Mouse (Mus musculus) hindbrain, postnatal 0 days (tissue): ENCODE measurements around the gene Sympk. TPM values are rescaled to one million over a fixed set of nuclear protein-coding genes. Genes with fewer than 3 reads are reported as not detected.

ENCODE experiments used
- ATAC-seq: fragments of 200-750 bp; cut with Nextera tagmentation; 2 replicates; pipeline ENCODE4 v1.8.0; 2017; ENCODE audit warnings: mild to moderate bottlenecking, moderate TSS enrichment, moderate library complexity
- DNase-seq: peaks from one replicate; pipeline ENCODE4 v3.0.0-alpha.2; 2015; ENCODE audit warnings: low spot score
- H3K27ac ChIP-seq: fragments of 300-500 bp; sonication (generic); 2 replicates; pipeline ENCODE4 v1.5.1; 2014; ENCODE audit warnings: mild to moderate bottlenecking
- H3K27me3 ChIP-seq: fragments of 300-500 bp; sonication (generic); 2 replicates; pipeline ENCODE4 v1.6.1; 2014; ENCODE audit warnings: low read length, mixed read lengths; ENCODE audit not compliant: insufficient read depth
- H3K36me3 ChIP-seq: fragments of 300-500 bp; sonication (generic); 2 replicates; pipeline ENCODE4 v1.6.1; 2014; ENCODE audit warnings: low read length, mixed read lengths; ENCODE audit not compliant: insufficient read depth
- H3K4me1 ChIP-seq: fragments of 300-500 bp; sonication (generic); 2 replicates; pipeline ENCODE4 v1.6.1; 2014; ENCODE audit warnings: antibody characterized with exemption, low read length, mixed read lengths; ENCODE audit not compliant: insufficient read depth
- H3K4me2 ChIP-seq: fragments of 300-500 bp; sonication (generic); 2 replicates; pipeline ENCODE4 v1.6.1; 2014; ENCODE audit warnings: low read depth, mild to moderate bottlenecking, low read length, moderate library complexity, mixed read lengths
- H3K4me3 ChIP-seq: fragments of 300-500 bp; sonication (generic); 2 replicates; pipeline ENCODE4 v1.5.1; 2014; ENCODE audit warnings: low read length
- H3K9ac ChIP-seq: fragments of 300-500 bp; sonication (generic); replicated peaks from 2 replicates; pipeline ENCODE4 v1.6.1; 2014; ENCODE audit warnings: mild to moderate bottlenecking, low read length, moderate library complexity, mixed read lengths
- H3K9me3 ChIP-seq: fragments of 300-500 bp; sonication (generic); 2 replicates; pipeline ENCODE4 v1.6.1; 2016; ENCODE audit warnings: low read length, mixed read lengths
- CTCF ChIP-seq: IDR thresholded peaks from 2 replicates; pipeline ENCODE4 v1.5.1; 2016; ENCODE audit warnings: antibody characterized with exemption, control low read depth, low read depth
- WGBS: fragments of 180-500 bp; shearing (Covaris S2); extraction: QIAGEN DNeasy Blood & Tissue Kit; methylation state at CpG from one replicate; pipeline ENCODE4 v1.1.7; 2014; 5-methylcytosine and 5-hydroxymethylcytosine counted together
- polyA plus RNA-seq: library from polyadenylated mRNA; unstranded; fragments of >200 nt; fragmentation: Nextera tagmentation; extraction: Ambion mirVana; gene quantifications from 2 replicates; pipeline ENCODE4 v1.2.1, GENCODE M21; 2015
- total RNA-seq: library from RNA; depleted of rRNA; stranded (reverse); fragments of >200 nt; gene quantifications from 2 replicates; pipeline ENCODE4 v1.2.3, GENCODE M21; 2014

The Sympk gene
- total and polyA plus RNA-seq, 2 experiments from 2014 or later: 19.2 to 85.4 TPM

DNA sequence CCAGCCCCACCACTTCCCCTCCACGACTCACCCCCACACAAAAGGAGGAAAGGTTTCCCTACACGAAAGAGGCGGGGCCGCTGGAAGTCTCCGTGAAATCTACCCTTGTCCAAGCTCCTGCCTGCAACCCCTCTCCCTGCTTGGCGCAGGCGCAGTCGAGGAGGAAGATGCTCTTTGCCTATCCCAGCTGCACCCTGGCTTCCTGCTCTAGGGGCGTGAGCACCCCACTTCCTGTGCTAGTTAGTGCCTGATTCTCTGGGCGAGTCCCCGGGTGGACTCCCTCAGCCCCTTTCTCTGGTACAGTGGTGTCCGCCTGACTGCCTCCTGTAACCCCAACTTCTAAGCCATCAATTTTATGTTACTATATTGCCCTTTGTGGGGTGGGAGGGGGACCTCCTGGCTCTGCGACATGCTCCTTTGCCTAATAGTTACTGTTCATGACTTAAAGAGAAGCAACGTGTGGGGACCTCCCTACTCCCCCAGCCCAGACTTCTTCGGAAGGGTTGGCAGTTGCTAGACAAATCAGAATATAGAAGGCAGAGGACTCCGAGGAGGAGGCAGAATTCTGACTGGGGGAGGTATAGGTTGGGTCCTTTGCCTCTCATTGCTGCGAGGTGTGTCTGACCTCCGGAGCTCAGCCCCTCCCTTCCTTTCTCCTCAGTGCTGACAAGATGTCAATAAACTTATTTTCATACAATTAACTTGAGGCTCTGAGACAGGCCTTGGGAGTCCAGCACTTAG lies 22.9 kb upstream of the Sympk start:
- H3K4me3 ChIP-seq: peak overlapping the region; percentile 10; the same call in 1 of the 2 replicates
- no peak overlapping the region for H3K9ac ChIP-seq
- 42% methylated on average over 18 of the region's 18 CpGs for WGBS

DNA sequence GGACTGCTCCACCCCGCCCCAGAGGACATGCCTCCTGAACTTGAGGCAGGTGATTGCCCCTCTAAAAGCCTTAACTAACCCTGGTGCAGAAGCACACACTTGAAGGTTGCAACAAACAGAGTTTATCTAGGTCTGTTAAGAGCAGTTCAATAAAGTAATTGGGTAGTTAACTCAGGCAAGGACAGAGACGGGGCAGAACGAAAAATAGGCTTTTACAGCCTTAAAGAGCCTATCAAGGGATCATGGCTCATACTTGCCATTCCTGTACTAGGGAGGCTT lies 22.4 kb upstream of the Sympk start:
- Histone ChIP-seq H3K9me3 (no peaks in the 10 kb centered on the region), H3K27me3 (no peaks in the 10 kb centered on the region), H3K36me3 (no peaks in the 10 kb centered on the region), H3K4me2 (no peak overlapping the region), H3K27ac (peak overlapping the region; percentile 73; the same call in 1 of the 2 replicates), H3K4me3 (no peak overlapping the region), H3K4me1 (peaks cover 19% of the 10 kb centered on the region), H3K9ac (no peak overlapping the region)
- no peak for ATAC-seq
- no peak for TF ChIP-seq CTCF
- DNase-seq: no peak
- WGBS: 77% methylated on average over 3 of the region's 3 CpGs

More for the DNA sequence above, 22.9 kb upstream of the Sympk start:
- peaks cover 17% of the 10 kb centered on the region for H3K4me1 ChIP-seq
- DNase-seq (no peak), ATAC-seq (no peak)
- H3K27me3 ChIP-seq: no peaks in the 10 kb centered on the region
- H3K36me3 ChIP-seq: no peaks in the 10 kb centered on the region
- TF ChIP-seq CTCF: no peak
- peak overlapping the region; percentile 24 for H3K4me2 ChIP-seq
- no peak overlapping the region for H3K27ac ChIP-seq
- H3K9me3 ChIP-seq: no peaks in the 10 kb centered on the region

DNA sequence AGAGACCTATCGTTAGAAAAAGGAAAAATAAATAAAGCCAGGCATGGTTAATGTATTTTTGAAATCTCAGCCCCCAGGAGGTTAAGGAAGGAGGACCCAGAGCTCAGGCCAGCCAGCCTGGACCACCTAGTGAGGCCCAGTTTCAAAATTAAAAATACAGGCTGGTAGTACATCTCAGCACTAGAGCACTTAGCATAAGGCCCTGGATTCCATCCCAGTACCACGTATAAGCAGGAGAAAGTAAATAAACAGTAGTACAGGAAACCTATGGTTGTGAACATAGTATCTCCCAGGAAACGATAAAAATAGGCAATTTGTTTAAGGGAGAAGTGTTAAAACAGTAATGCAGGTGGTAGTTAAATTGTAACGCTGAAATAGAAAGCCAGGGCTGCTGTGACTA lies 22.1 kb upstream of the Sympk start:
- H3K4me3 ChIP-seq: peak overlapping the region; percentile 39
- H3K4me1 ChIP-seq: peaks cover 19% of the 10 kb centered on the region
- ATAC-seq (no peak), DNase-seq (no peak)
- WGBS: 44% methylated on average over 4 of the region's 4 CpGs
- H3K9me3 ChIP-seq: no peaks in the 10 kb centered on the region
- H3K27me3 ChIP-seq: no peaks in the 10 kb centered on the region
- H3K27ac ChIP-seq: peak overlapping the region; percentile 73
- H3K9ac ChIP-seq: peak overlapping the region; percentile 69; the same call in 1 of the 2 replicates
- no peak for TF ChIP-seq CTCF
- H3K36me3 ChIP-seq: no peaks in the 10 kb centered on the region
- H3K4me2 ChIP-seq: peak overlapping the region; percentile 73

DNA sequence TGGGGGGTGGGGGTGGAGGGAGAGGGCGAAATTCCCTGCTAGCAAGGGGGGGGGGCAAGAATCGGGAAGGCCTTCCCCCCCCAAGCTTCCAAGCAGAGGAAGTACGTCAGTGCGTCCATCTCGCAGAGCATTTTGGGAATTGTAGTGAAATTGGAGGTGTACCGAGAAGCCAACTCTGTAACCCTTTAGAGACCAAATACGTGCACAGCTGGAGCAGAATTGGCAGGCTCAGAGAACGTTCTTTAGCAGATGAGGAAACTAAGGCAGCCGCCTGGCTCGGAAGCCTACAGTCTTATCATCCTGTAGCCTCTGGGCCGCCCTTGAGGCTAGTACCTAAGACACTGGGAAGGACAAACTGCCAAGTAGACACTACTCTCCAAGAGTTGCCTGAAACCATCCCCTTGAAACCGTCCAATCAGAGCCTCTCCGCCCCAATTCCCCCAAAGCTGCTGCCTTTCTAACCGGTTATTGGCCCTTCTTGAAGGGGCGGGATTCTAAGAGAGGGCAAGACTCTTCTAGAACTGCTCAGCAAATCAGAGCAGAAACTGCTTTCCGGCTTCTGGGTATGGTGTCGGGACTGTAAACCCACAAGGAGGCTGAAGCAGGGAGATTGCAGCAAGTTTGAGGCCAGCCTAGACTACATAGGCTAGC lies 21.2 kb upstream of the Sympk start:
- peak overlapping the region; percentile 73 for H3K4me2 ChIP-seq
- peak; percentile 94 for DNase-seq
- WGBS: 2% methylated on average over 17 of the region's 17 CpGs
- H3K9me3 ChIP-seq: no peaks in the 10 kb centered on the region
- peak overlapping the region; percentile 69 for H3K9ac ChIP-seq
- no peaks in the 10 kb centered on the region for H3K36me3 ChIP-seq
- H3K4me1 ChIP-seq: peaks cover 19% of the 10 kb centered on the region
- H3K27ac ChIP-seq: peak overlapping the region; percentile 73
- H3K27me3 ChIP-seq: no peaks in the 10 kb centered on the region
- peak; percentile 68 for ATAC-seq
- peak overlapping the region; percentile 39 for H3K4me3 ChIP-seq
- TF ChIP-seq CTCF: no peak

GRCm38 (mm10) chr7:19003902-19004630 lies 20.1 kb upstream of the Sympk start, which contains the start of gene Irf2bp1:
Gene Irf2bp1 (plus strand): TSS chr7:19004044.
- ATAC-seq: peak; percentile 61
- no peak for TF ChIP-seq CTCF
- no peaks in the 10 kb centered on the region for H3K9me3 ChIP-seq
- H3K36me3 ChIP-seq: no peaks in the 10 kb centered on the region
- 2% methylated on average over 84 of the region's 90 CpGs for WGBS
- no peaks in the 10 kb centered on the region for H3K27me3 ChIP-seq
- peak; percentile 97 for DNase-seq
- peak within 1 kb of the TSS; percentile 59 for H3K4me3 ChIP-seq
- H3K9ac ChIP-seq: peak within 1 kb of the TSS; percentile 77
- H3K4me1 ChIP-seq: peaks cover 19% of the 10 kb centered on the region
- peak within 1 kb of the TSS; percentile 91 for H3K4me2 ChIP-seq
- peak within 1 kb of the TSS; percentile 90 for H3K27ac ChIP-seq

- H3K27ac ChIP-seq: peak overlapping the region; percentile 90
- TF ChIP-seq CTCF: no peak
- H3K4me1 ChIP-seq: peaks cover 19% of the 10 kb centered on the region
- peak overlapping the region; percentile 59 for H3K4me3 ChIP-seq
- DNase-seq: peak; percentile 59
- peak overlapping the region; percentile 91 for H3K4me2 ChIP-seq
- H3K9me3 ChIP-seq: no peaks in the 10 kb centered on the region
- H3K9ac ChIP-seq: peak overlapping the region; percentile 77
- 4% methylated on average over 34 of the region's 34 CpGs for WGBS
- H3K27me3 ChIP-seq: no peaks in the 10 kb centered on the region
- ATAC-seq: peak; percentile 6
- no peaks in the 10 kb centered on the region for H3K36me3 ChIP-seq
Observed at GRCm38 (mm10) chr7:19004631-19005079, 19.5 kb upstream of the Sympk start.
